Mouse (Mus musculus) intestine, embryonic 14.5 days (tissue): ENCODE measurements around the gene Foxe3. TPM values are rescaled to one million over a fixed set of nuclear protein-coding genes. Genes with fewer than 3 reads are reported as not detected.
A peak's percentile ranks its signal among the peaks of the same experiment; 100 is the strongest.

Experiments used
- ATAC-seq: fragments of 200-750 bp; cut with Nextera tagmentation; replicated peaks from 2 replicates; pipeline ENCODE4 v1.8.0; 2017; ENCODE audit warnings: low read depth, moderate number of reproducible peaks, moderate TSS enrichment, moderate library complexity; ENCODE audit not compliant: low FRiP score, low TSS enrichment
- DNase-seq: peaks from one replicate; pipeline ENCODE4 v3.0.0-alpha.2; 2018; ENCODE audit warnings: low spot score
- H3K27ac ChIP-seq: fragments of 300-500 bp; sonication (generic); 2 replicates; pipeline ENCODE4 v1.5.1; 2014; ENCODE audit warnings: low read depth, mild to moderate bottlenecking, control low read depth
- H3K27me3 ChIP-seq: fragments of 300-500 bp; sonication (generic); replicated peaks from 2 replicates; pipeline ENCODE4 v1.6.1; 2014; ENCODE audit warnings: low read length, control low read depth; ENCODE audit not compliant: control insufficient read depth, insufficient read depth
- H3K36me3 ChIP-seq: fragments of 300-500 bp; sonication (generic); 2 replicates; pipeline ENCODE4 v1.6.1; 2014; ENCODE audit warnings: low read length, control low read depth; ENCODE audit not compliant: control insufficient read depth, insufficient read depth
- H3K4me1 ChIP-seq: fragments of 300-500 bp; sonication (generic); replicated peaks from 2 replicates; pipeline ENCODE4 v1.6.1; 2014; ENCODE audit warnings: low read length, control low read depth, mixed read lengths; ENCODE audit not compliant: control insufficient read depth, insufficient read depth
- H3K4me2 ChIP-seq: fragments of 300-500 bp; sonication (generic); 2 replicates; pipeline ENCODE4 v1.6.1; 2014; ENCODE audit warnings: low read length
- H3K4me3 ChIP-seq: fragments of 300-500 bp; sonication (generic); 2 replicates; pipeline ENCODE4 v1.5.1; 2014; ENCODE audit warnings: low read depth, low read length, control low read depth, mixed read lengths
- H3K9ac ChIP-seq: fragments of 300-500 bp; sonication (generic); 2 replicates; pipeline ENCODE4 v1.6.1; 2014; ENCODE audit warnings: mild to moderate bottlenecking, low read length
- H3K9me3 ChIP-seq: fragments of 300-500 bp; sonication (generic); 2 replicates; pipeline ENCODE4 v1.6.1; 2016; ENCODE audit warnings: low read length, control low read depth; ENCODE audit not compliant: control insufficient read depth
- WGBS: fragments of 180-500 bp; shearing (Covaris S2); extraction: QIAGEN DNeasy Blood & Tissue Kit; methylation state at CpG from one replicate; pipeline ENCODE4 v1.1.7; 2014; 5-methylcytosine and 5-hydroxymethylcytosine counted together
- polyA plus RNA-seq: library from polyadenylated mRNA; unstranded; fragments of >200 nt; fragmentation: Nextera tagmentation; extraction: Ambion mirVana; gene quantifications from 2 replicates; pipeline ENCODE4 v1.2.1, GENCODE M21; 2014

The Foxe3 gene
- polyA plus RNA-seq, 1 experiment from 2014 or later: not detected

GRCm38 (mm10) chr4:114909602-114910484, 16.0 kb downstream of the Foxe3 start:
- Histone ChIP-seq H3K4me3 (peak overlapping the region; percentile 40), H3K27me3 (peaks cover 99% of the 10 kb centered on the region), H3K36me3 (no peaks in the 10 kb centered on the region), H3K4me2 (peak overlapping the region; percentile 69), H3K27ac (no peak overlapping the region), H3K4me1 (0 out of 2 replicates have a peak, but pooled peaks cover 4% of the 10 kb centered on the region), H3K9ac (0 out of 2 replicates have a peak overlapping the region, but pooled peaks have one; percentile 6), H3K9me3 (no peaks in the 10 kb centered on the region)
- ATAC-seq: no peak
- DNase-seq: peak; percentile 75
- WGBS: 2% methylated on average over 20 of the region's 20 CpGs

GRCm38 (mm10) chr4:114908829-114909601, 16.8 kb downstream of the Foxe3 start, which contains the start of gene Foxd2:
TSS of gene Foxd2 (minus strand) at chr4:114908873.
- H3K4me2 ChIP-seq: peak within 1 kb of the TSS; percentile 69
- peak within 1 kb of the TSS; percentile 40 for H3K4me3 ChIP-seq
- peak; percentile 90 for ATAC-seq
- under 1% methylated on average over 56 of the region's 64 CpGs for WGBS
- DNase-seq: peak; percentile 95
- peak within 1 kb of the TSS; percentile 46 for H3K9ac ChIP-seq
- H3K27ac ChIP-seq: no peak within 1 kb of the TSS
- no peaks in the 10 kb centered on the region for H3K36me3 ChIP-seq
- H3K27me3 ChIP-seq: peaks cover 99% of the 10 kb centered on the region
- H3K9me3 ChIP-seq: no peaks in the 10 kb centered on the region
- 0 out of 2 replicates have a peak, but pooled peaks cover 4% of the 10 kb centered on the region for H3K4me1 ChIP-seq

- under 1% methylated on average over 87 of the region's 103 CpGs for WGBS
- Histone ChIP-seq H3K9me3 (no peaks in the 10 kb centered on the region), H3K27me3 (peaks cover 99% of the 10 kb centered on the region), H3K4me1 (0 out of 2 replicates have a peak, but pooled peaks cover 2% of the 10 kb centered on the region), H3K4me2 (peak overlapping the region; percentile 69), H3K9ac (peak overlapping the region; percentile 46), H3K27ac (no peak overlapping the region), H3K36me3 (no peaks in the 10 kb centered on the region), H3K4me3 (peak overlapping the region; percentile 40)
- ATAC-seq (peak; percentile 36; the same call in 1 of the 2 replicates), DNase-seq (peak; percentile 87)
Measured at GRCm38 (mm10) chr4:114907951-114908828, 17.6 kb downstream of the Foxe3 start.

GRCm38 (mm10) chr4:114907056-114907917, 18.5 kb downstream of the Foxe3 start:
- Histone ChIP-seq H3K27me3 (peaks cover 99% of the 10 kb centered on the region), H3K4me1 (no peaks in the 10 kb centered on the region), H3K4me2 (peak overlapping the region; percentile 69), H3K9ac (0 out of 2 replicates have a peak overlapping the region, but pooled peaks have one; percentile 16), H3K4me3 (peak overlapping the region; percentile 40), H3K36me3 (no peaks in the 10 kb centered on the region), H3K27ac (no peak overlapping the region), H3K9me3 (no peaks in the 10 kb centered on the region)
- 1% methylated on average over 73 of the region's 74 CpGs for WGBS
- ATAC-seq: no peak
- DNase-seq: peak; percentile 83

GRCm38 (mm10) chr4:114905969-114906680, 19.7 kb downstream of the Foxe3 start:
- Histone ChIP-seq H3K9ac (no peak overlapping the region), H3K9me3 (no peaks in the 10 kb centered on the region), H3K27ac (no peak overlapping the region), H3K36me3 (no peaks in the 10 kb centered on the region), H3K4me1 (no peaks in the 10 kb centered on the region), H3K4me2 (no peak overlapping the region), H3K27me3 (peaks cover 99% of the 10 kb centered on the region), H3K4me3 (peak overlapping the region; percentile 40; the same call in 1 of the 2 replicates)
- WGBS: 17% methylated on average over 10 of the region's 10 CpGs
- ATAC-seq: no peak
- DNase-seq: no peak

DNA sequence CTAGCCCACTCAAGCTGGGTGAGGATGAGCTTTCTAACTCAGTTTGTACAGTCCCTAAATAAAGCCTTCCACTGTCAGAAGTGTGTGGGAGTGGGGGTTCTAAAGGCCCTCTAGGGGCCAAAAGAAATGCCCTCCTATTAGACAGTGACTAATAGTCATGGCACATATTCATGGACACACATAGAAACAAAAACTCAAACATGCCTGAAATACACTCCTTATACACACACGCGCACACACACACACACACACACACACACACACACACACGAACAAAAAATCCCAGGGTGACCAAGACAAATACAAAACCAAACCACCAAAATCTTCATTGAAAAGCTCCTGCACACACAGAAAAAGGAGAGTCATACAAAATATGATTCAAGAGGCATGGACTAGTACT, 20.3 kb downstream of the Foxe3 start:
- no peak for DNase-seq
- Histone ChIP-seq H3K4me3 (no peak overlapping the region), H3K4me1 (no peaks in the 10 kb centered on the region), H3K27ac (no peak overlapping the region), H3K36me3 (no peaks in the 10 kb centered on the region), H3K9ac (no peak overlapping the region), H3K4me2 (no peak overlapping the region), H3K27me3 (peaks cover 99% of the 10 kb centered on the region), H3K9me3 (no peaks in the 10 kb centered on the region)
- no peak for ATAC-seq
- WGBS: 48% methylated on average over 3 of the region's 3 CpGs

- ATAC-seq (no peak), DNase-seq (no peak)
- H3K9ac ChIP-seq: no peak overlapping the region
- no peak overlapping the region for H3K4me2 ChIP-seq
- H3K36me3 ChIP-seq: no peaks in the 10 kb centered on the region
- no peak overlapping the region for H3K4me3 ChIP-seq
- H3K27me3 ChIP-seq: peaks cover 100% of the 10 kb centered on the region
- H3K4me1 ChIP-seq: no peaks in the 10 kb centered on the region
- WGBS: 8% methylated on average over 11 of the region's 11 CpGs
- H3K27ac ChIP-seq: no peak overlapping the region
- no peaks in the 10 kb centered on the region for H3K9me3 ChIP-seq
Measured at GRCm38 (mm10) chr4:114903422-114903782, 22.4 kb downstream of the Foxe3 start.
